Mouse (Mus musculus): Measurements from ENCODE around the gene Olfr59. TPM values are rescaled to one million over a fixed set of nuclear protein-coding genes. Genes with fewer than 3 reads are reported as not detected.

Olfr59 gene
- polyA plus RNA-seq (2015; fragmentation: Nextera tagmentation; extraction: Ambion mirVana) = not detected in 2 replicates

DNA sequence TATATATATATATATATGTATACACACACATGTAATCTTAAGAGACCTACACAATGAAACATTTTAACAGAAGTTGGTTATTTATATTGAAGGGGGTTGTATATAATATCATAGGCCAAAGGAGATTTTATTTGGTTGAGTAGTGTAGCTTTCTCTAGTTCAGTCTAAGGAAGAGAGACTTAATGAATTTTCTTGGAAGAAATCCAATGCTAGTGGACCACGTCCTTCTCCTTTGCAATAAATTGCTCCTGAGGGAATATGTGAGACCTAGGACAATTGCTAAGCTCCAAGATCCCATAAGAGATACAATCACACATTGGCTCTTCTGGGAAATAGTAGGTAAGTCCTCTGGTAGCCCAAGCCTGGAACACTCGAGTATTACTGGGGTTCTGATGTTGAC, at the start of gene Olfr59:
Gene Olfr59, plus strand, starts transcription at position 301 of the 400 bp plus-strand sequence.
- no peak within 1 kb of the TSS for H3K4me2 ChIP-seq (ENCODE audit: low read depth, low read length)
- 43% methylated on average over 2 of the region's 2 CpGs for WGBS
- H3K36me3 ChIP-seq (ENCODE audit: control insufficient read depth, insufficient read depth) = no peaks in the 10 kb centered on the region

DNA sequence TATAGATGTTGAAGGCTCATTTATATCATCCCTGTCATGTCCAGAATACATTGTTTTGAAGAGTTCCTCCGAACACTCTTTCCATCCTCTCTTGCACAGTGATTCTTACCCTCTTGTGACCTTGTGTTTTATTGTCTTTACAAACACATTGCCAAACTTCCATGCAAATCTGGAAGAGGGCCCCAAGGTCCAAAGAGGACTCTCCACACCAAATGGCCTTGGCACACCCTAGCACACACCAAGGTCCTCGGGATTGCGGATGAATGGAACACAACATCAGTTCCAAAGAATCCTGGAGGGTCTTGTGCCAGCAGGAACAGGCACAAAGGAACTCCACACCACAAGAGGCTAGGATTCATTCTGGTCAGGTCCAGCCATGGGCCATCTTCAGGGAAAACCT, 42.3 kb upstream of the Olfr59 start:
- 85% methylated on average over 3 of the region's 3 CpGs for WGBS

More for the DNA sequence above, at the start of gene Olfr59:
- H3K4me1 ChIP-seq (ENCODE audit: control insufficient read depth, insufficient read depth, low read length) = no peaks in the 10 kb centered on the region
- no peaks in the 10 kb centered on the region for H3K27me3 ChIP-seq (ENCODE audit: control insufficient read depth, insufficient read depth, low read length)
- ATAC-seq (replicated peaks; ENCODE audit: extremely low read depth, insufficient read depth, low FRiP score) = no peak
- H3K9ac ChIP-seq (ENCODE audit: low read length) = no peak within 1 kb of the TSS
- H3K4me3 ChIP-seq (ENCODE audit: low read length) = no peak within 1 kb of the TSS
- H3K9me3 ChIP-seq (replicated peaks; ENCODE audit: control insufficient read depth, low read length) = no peaks in the 10 kb centered on the region; the same call in 1 of the 2 replicates
- no peak within 1 kb of the TSS for H3K27ac ChIP-seq (ENCODE audit: low read length)

DNA sequence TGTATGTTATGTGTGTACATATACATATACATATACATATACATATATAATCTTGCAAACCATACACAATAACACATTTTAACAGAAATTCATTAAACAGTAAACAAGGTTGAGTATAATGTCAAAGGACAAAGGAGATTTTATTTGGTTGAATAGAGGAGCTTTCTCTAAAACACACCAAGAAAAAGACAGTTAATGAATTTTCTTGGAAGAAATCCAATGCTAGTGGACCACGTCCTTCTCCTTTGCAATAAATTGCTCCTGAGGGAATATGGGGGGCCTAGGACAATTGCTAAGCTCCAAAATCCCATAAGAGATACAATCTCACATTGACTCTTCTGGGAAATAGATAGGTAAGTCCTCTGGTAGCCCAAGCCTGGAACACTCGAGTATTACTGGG, 24.0 kb upstream of the Olfr59 start, which contains the start of gene Olfr406:
Gene Olfr406, plus strand, starts transcription at position 301 of the 400 bp plus-strand sequence.
- no peak for ATAC-seq (replicated peaks; ENCODE audit: extremely low read depth, insufficient read depth, low FRiP score)
- Histone ChIP-seq H3K4me1 (ENCODE audit: control insufficient read depth, insufficient read depth, low read length) (no peaks in the 10 kb centered on the region), H3K9ac (ENCODE audit: low read length) (no peak within 1 kb of the TSS), H3K4me3 (ENCODE audit: low read length) (no peak within 1 kb of the TSS), H3K4me2 (ENCODE audit: low read depth, low read length) (no peak within 1 kb of the TSS), H3K27me3 (ENCODE audit: control insufficient read depth, insufficient read depth, low read length) (no peaks in the 10 kb centered on the region), H3K9me3 (replicated peaks; ENCODE audit: control insufficient read depth, low read length) (no peaks in the 10 kb centered on the region), H3K27ac (ENCODE audit: low read length) (no peak within 1 kb of the TSS), H3K36me3 (ENCODE audit: control insufficient read depth, insufficient read depth) (no peaks in the 10 kb centered on the region)
- 46% methylated on average over 2 of the region's 2 CpGs for WGBS

More for the DNA sequence above, 42.3 kb upstream of the Olfr59 start:
- no peak overlapping the region for H3K27ac ChIP-seq (ENCODE audit: low read length)
- no peaks in the 10 kb centered on the region for H3K27me3 ChIP-seq (ENCODE audit: control insufficient read depth, insufficient read depth, low read length)
- H3K4me3 ChIP-seq (ENCODE audit: low read length) = no peak overlapping the region
- H3K4me2 ChIP-seq (ENCODE audit: low read depth, low read length) = no peak overlapping the region
- no peaks in the 10 kb centered on the region for H3K36me3 ChIP-seq (ENCODE audit: control insufficient read depth, insufficient read depth)
- H3K9ac ChIP-seq (ENCODE audit: low read length) = no peak overlapping the region
- no peaks in the 10 kb centered on the region for H3K4me1 ChIP-seq (ENCODE audit: control insufficient read depth, insufficient read depth, low read length)
- ATAC-seq (replicated peaks; ENCODE audit: extremely low read depth, insufficient read depth, low FRiP score) = no peak
- peaks cover 4% of the 10 kb centered on the region; the same call in 1 of the 2 replicates for H3K9me3 ChIP-seq (replicated peaks; ENCODE audit: control insufficient read depth, low read length)

DNA sequence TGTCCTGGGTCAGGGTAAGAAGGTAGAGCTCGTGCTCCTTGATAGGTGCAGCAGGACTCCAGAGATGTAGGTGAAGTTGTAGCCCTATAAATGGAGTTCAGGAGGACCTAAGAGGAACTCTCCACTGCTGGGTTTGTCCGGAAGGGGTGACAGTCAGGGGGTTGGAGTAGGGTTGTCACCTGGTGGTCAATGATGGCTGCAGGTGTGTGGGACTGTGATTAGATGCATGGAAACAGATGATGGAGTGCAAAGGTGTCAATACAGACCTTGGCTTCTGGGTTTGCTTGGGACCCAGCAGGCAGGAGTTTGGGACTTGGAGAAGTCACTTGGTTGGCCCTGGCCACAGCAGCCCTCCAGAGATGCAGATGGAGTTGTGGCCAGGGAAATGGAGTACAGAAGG, 3.7 kb downstream of the Olfr59 start:
- 49% methylated on average over 2 of the region's 2 CpGs for WGBS
- no peaks in the 10 kb centered on the region for H3K4me1 ChIP-seq (ENCODE audit: control insufficient read depth, insufficient read depth, low read length)
- ATAC-seq (replicated peaks; ENCODE audit: extremely low read depth, insufficient read depth, low FRiP score) = no peak

DNA sequence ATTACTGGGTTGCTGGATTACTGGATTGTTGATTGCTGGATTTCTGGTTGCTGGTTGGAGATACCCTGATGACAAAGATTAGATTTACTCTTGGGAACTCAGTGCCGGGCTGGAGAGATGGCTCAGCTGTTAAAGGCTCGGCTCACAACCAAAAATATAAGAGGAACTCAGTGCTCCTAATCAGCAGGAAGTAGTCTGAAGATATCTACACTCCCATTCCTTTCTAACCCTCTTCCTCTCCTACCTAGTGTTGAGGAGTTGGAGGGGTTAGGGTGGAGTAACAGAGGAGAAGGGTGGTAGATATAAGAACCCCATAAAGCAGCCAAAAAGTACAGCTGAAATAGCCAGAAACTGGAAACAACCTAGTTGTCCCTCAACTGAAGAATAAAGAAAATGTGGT, 42.5 kb downstream of the Olfr59 start:
- Histone ChIP-seq H3K9ac (ENCODE audit: low read length) (no peak overlapping the region), H3K4me3 (ENCODE audit: low read length) (no peak overlapping the region), H3K4me1 (ENCODE audit: control insufficient read depth, insufficient read depth, low read length) (no peaks in the 10 kb centered on the region), H3K36me3 (ENCODE audit: control insufficient read depth, insufficient read depth) (no peaks in the 10 kb centered on the region), H3K4me2 (ENCODE audit: low read depth, low read length) (no peak overlapping the region), H3K27me3 (ENCODE audit: control insufficient read depth, insufficient read depth, low read length) (no peaks in the 10 kb centered on the region), H3K9me3 (replicated peaks; ENCODE audit: control insufficient read depth, low read length) (no peaks in the 10 kb centered on the region), H3K27ac (ENCODE audit: low read length) (no peak overlapping the region)
- ATAC-seq (replicated peaks; ENCODE audit: extremely low read depth, insufficient read depth, low FRiP score) = no peak
- 48% methylated on average over 2 of the region's 2 CpGs for WGBS

More for the DNA sequence above, 3.7 kb downstream of the Olfr59 start:
- Histone ChIP-seq H3K27ac (ENCODE audit: low read length) (no peak overlapping the region), H3K27me3 (ENCODE audit: control insufficient read depth, insufficient read depth, low read length) (no peaks in the 10 kb centered on the region), H3K4me3 (ENCODE audit: low read length) (no peak overlapping the region), H3K36me3 (ENCODE audit: control insufficient read depth, insufficient read depth) (no peaks in the 10 kb centered on the region), H3K9me3 (replicated peaks; ENCODE audit: control insufficient read depth, low read length) (no peaks in the 10 kb centered on the region), H3K9ac (ENCODE audit: low read length) (no peak overlapping the region), H3K4me2 (ENCODE audit: low read depth, low read length) (no peak overlapping the region)

DNA sequence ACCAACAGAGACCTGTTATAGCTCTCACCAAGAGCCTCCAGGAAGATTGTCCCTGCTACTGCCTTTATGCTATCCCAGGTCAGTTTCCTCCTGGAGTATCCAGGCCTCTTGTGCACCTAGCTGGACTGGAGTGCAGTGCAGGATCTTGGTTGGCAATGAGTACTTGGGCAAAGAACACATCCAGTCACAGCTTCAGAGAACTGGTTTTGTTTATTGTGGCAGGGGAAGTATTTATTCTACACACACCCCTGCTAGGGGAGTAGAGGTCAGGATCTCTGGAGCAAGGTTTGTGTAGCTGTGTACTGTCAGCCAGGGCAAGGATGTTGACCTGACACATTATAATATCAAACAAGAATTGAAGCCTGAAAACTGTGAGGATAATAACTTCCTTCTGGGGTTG, 45.2 kb downstream of the Olfr59 start:
- no peak for ATAC-seq (replicated peaks; ENCODE audit: extremely low read depth, insufficient read depth, low FRiP score)
- no peak overlapping the region for H3K4me3 ChIP-seq (ENCODE audit: low read length)
- no peak overlapping the region for H3K27ac ChIP-seq (ENCODE audit: low read length)

DNA sequence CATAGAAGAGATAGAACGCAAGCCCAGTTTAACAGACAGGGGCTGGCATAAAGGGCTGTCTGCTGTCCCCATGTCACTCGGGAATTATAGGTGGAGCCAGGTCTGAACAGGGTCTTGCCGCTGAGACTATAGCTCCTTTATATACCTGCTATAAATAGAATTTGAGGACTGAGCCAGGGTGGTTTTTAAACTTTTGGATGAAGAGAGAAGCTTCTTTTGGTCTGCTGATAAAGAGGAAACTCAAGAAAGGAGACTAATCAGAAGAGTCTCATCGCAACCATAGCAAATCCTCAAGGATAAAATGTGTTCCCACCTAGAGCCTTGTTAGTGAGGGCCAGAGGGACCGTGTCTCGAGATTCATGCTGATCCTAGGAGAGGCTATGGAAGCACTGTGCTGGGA, 54.4 kb downstream of the Olfr59 start, which contains the start of gene Olfr410:
Gene Olfr410, minus strand, starts transcription at position 101 of the 400 bp plus-strand sequence.
- ATAC-seq (replicated peaks; ENCODE audit: extremely low read depth, insufficient read depth, low FRiP score) = no peak
- no peaks in the 10 kb centered on the region for H3K4me1 ChIP-seq (ENCODE audit: control insufficient read depth, insufficient read depth, low read length)
- no peak within 1 kb of the TSS for H3K4me2 ChIP-seq (ENCODE audit: low read depth, low read length)
- no peaks in the 10 kb centered on the region for H3K9me3 ChIP-seq (replicated peaks; ENCODE audit: control insufficient read depth, low read length)
- no peak within 1 kb of the TSS for H3K27ac ChIP-seq (ENCODE audit: low read length)
- no peak within 1 kb of the TSS for H3K9ac ChIP-seq (ENCODE audit: low read length)
- H3K4me3 ChIP-seq (ENCODE audit: low read length) = no peak within 1 kb of the TSS
- no peaks in the 10 kb centered on the region for H3K36me3 ChIP-seq (ENCODE audit: control insufficient read depth, insufficient read depth)
- 70% methylated on average over 6 of the region's 6 CpGs for WGBS
- no peaks in the 10 kb centered on the region for H3K27me3 ChIP-seq (ENCODE audit: control insufficient read depth, insufficient read depth, low read length)

More for the DNA sequence above, 45.2 kb downstream of the Olfr59 start:
- Histone ChIP-seq H3K27me3 (ENCODE audit: control insufficient read depth, insufficient read depth, low read length) (no peaks in the 10 kb centered on the region), H3K4me2 (ENCODE audit: low read depth, low read length) (no peak overlapping the region), H3K4me1 (ENCODE audit: control insufficient read depth, insufficient read depth, low read length) (no peaks in the 10 kb centered on the region), H3K9ac (ENCODE audit: low read length) (no peak overlapping the region), H3K36me3 (ENCODE audit: control insufficient read depth, insufficient read depth) (no peaks in the 10 kb centered on the region), H3K9me3 (replicated peaks; ENCODE audit: control insufficient read depth, low read length) (no peaks in the 10 kb centered on the region)

Other genes with a start within 250 kb of the Olfr59 start
- not detected in 2 replicates for gene Olfr139, start 227.2 kb upstream of the Olfr59 start, polyA plus RNA-seq (2015; fragmentation: Nextera tagmentation; extraction: Ambion mirVana)
- not detected in 2 replicates for gene Olfr399, start 227.1 kb upstream of the Olfr59 start, polyA plus RNA-seq (2015; fragmentation: Nextera tagmentation; extraction: Ambion mirVana)
- gene Zfp616, start 213.8 kb upstream of the Olfr59 start, polyA plus RNA-seq (2015; fragmentation: Nextera tagmentation; extraction: Ambion mirVana) = not detected in 2 replicates
- gene Olfr401, start 170.0 kb upstream of the Olfr59 start, polyA plus RNA-seq (2015; fragmentation: Nextera tagmentation; extraction: Ambion mirVana) = not detected in 2 replicates
- not detected in 2 replicates for gene Olfr402, start 130.2 kb upstream of the Olfr59 start, polyA plus RNA-seq (2015; fragmentation: Nextera tagmentation; extraction: Ambion mirVana)
- gene Olfr403, start 97.5 kb upstream of the Olfr59 start, polyA plus RNA-seq (2015; fragmentation: Nextera tagmentation; extraction: Ambion mirVana) = not detected in 2 replicates
- not detected in 2 replicates for gene Olfr43, start 72.4 kb upstream of the Olfr59 start, polyA plus RNA-seq (2015; fragmentation: Nextera tagmentation; extraction: Ambion mirVana)
- not detected in 2 replicates for gene Olfr406, start 23.9 kb upstream of the Olfr59 start, polyA plus RNA-seq (2015; fragmentation: Nextera tagmentation; extraction: Ambion mirVana)
- gene Olfr410, start 54.3 kb downstream of the Olfr59 start, polyA plus RNA-seq (2015; fragmentation: Nextera tagmentation; extraction: Ambion mirVana) = not detected in 2 replicates
- not detected in 2 replicates for gene Olfr411, start 68.9 kb downstream of the Olfr59 start, polyA plus RNA-seq (2015; fragmentation: Nextera tagmentation; extraction: Ambion mirVana)
- gene Olfr412, start 78.3 kb downstream of the Olfr59 start, polyA plus RNA-seq (2015; fragmentation: Nextera tagmentation; extraction: Ambion mirVana) = not detected in 2 replicates

All from heart, embryonic 16.5 days (tissue).